19 mouse cellular contexts compared by ENCODE assay signal in genomic region chr19:54154400-54154799, GRCm38 (mm10).
"Had no signal": no experiment of that assay in that cellular context is flagged by ENCODE, and none has a peak within 500 bp of the region (broad histone marks: within the 10 kb centered on the region; RNA-seq: fewer than 3 reads in every experiment).

No protein-coding gene starts in this region.

- H3K4me1 ChIP-seq: midbrain, embryonic 10.5 days; midbrain, embryonic 12.5 days; neural tube, embryonic 13.5 days; neural tube, embryonic 15.5 days had no signal

- H3K36me3 ChIP-seq: midbrain, embryonic 10.5 days; midbrain, embryonic 12.5 days; neural tube, embryonic 13.5 days; neural tube, embryonic 15.5 days had no signal

- ATAC-seq: midbrain, embryonic 16.5 days had no signal

- H3K27me3 ChIP-seq: midbrain, embryonic 12.5 days; neural tube, embryonic 13.5 days; neural tube, embryonic 15.5 days had no signal

- H3K9me3 ChIP-seq: midbrain, embryonic 10.5 days; midbrain, embryonic 12.5 days; neural tube, embryonic 13.5 days; neural tube, embryonic 15.5 days had no signal

- H3K27ac ChIP-seq: midbrain, embryonic 10.5 days; midbrain, embryonic 12.5 days; neural tube, embryonic 13.5 days; neural tube, embryonic 15.5 days had no signal

- H3K9ac ChIP-seq: lung, embryonic 14.5 days; midbrain, embryonic 12.5 days; neural tube, embryonic 13.5 days; neural tube, embryonic 15.5 days had no signal

- DNase-seq: lung, adult 18-20 months; lung, embryonic 14.5 days; lung, postnatal 10 days; lung, postnatal 4 days; midbrain, embryonic 14.5 days; retina, postnatal 1 day; right cerebral cortex, adult 18-20 months; right cerebral cortex, postnatal 25 days; right cerebral cortex, postnatal 4 days; spleen, adult 18-20 months; thymus, adult 18-20 months; thymus, postnatal 14 days; thymus, postnatal 36 days had no signal

- H3K4me2 ChIP-seq: lung, embryonic 14.5 days; midbrain, embryonic 12.5 days; neural tube, embryonic 13.5 days; neural tube, embryonic 15.5 days had no signal

- H3K4me3 ChIP-seq: midbrain, embryonic 10.5 days; midbrain, embryonic 12.5 days; myocyte; neural tube, embryonic 13.5 days; neural tube, embryonic 15.5 days had no signal
